Mouse (Mus musculus) stomach, embryonic 14.5 days (tissue): ENCODE results near the gene Bco1. TPM values are rescaled to one million over a fixed set of nuclear protein-coding genes. Genes with fewer than 3 reads are reported as not detected.

Experiments used
- ATAC-seq: fragments of 200-750 bp; cut with Nextera tagmentation; 2 replicates; pipeline ENCODE4 v1.8.0; 2017; ENCODE audit warnings: low read depth, moderate TSS enrichment; ENCODE audit not compliant: insufficient number of reproducible peaks, insufficient read depth, low FRiP score
- H3K27ac ChIP-seq: fragments of 300-500 bp; sonication (generic); 2 replicates; pipeline ENCODE4 v1.5.1; 2014; ENCODE audit warnings: mild to moderate bottlenecking, low read length, moderate library complexity, mixed read lengths
- H3K27me3 ChIP-seq: fragments of 300-500 bp; sonication (generic); 2 replicates; pipeline ENCODE4 v1.6.1; 2014; ENCODE audit warnings: low read length, control low read depth, mixed read lengths; ENCODE audit not compliant: control insufficient read depth, insufficient read depth
- H3K36me3 ChIP-seq: fragments of 300-500 bp; sonication (generic); 2 replicates; pipeline ENCODE4 v1.6.1; 2014; ENCODE audit warnings: mild to moderate bottlenecking, control low read depth, low read length, moderate library complexity, mixed read lengths; ENCODE audit not compliant: control insufficient read depth, insufficient read depth
- H3K4me1 ChIP-seq: fragments of 300-500 bp; sonication (generic); 2 replicates; pipeline ENCODE4 v1.6.1; 2014; ENCODE audit warnings: low read length, control low read depth, mixed read lengths; ENCODE audit not compliant: control insufficient read depth, insufficient read depth
- H3K4me2 ChIP-seq: fragments of 300-500 bp; sonication (generic); replicated peaks from 2 replicates; pipeline ENCODE4 v1.6.1; 2014; ENCODE audit warnings: low read depth, low read length, control low read depth
- H3K4me3 ChIP-seq: fragments of 300-500 bp; sonication (generic); 2 replicates; pipeline ENCODE4 v1.5.1; 2014; ENCODE audit warnings: low read depth, low read length, control low read depth
- H3K9ac ChIP-seq: fragments of 300-500 bp; sonication (generic); replicated peaks from 2 replicates; pipeline ENCODE4 v1.6.1; 2014; ENCODE audit warnings: low read depth, mild to moderate bottlenecking, control low read depth, low read length, moderate library complexity, mixed read lengths
- H3K9me3 ChIP-seq: fragments of 300-500 bp; sonication (generic); 2 replicates; pipeline ENCODE4 v1.6.1; 2016; ENCODE audit warnings: low read depth, low read length, control low read depth; ENCODE audit not compliant: control insufficient read depth
- WGBS: fragments of 180-500 bp; shearing (Covaris S2); extraction: QIAGEN DNeasy Blood & Tissue Kit; methylation state at CpG from one replicate; pipeline ENCODE4 v1.1.7; 2014; 5-methylcytosine and 5-hydroxymethylcytosine counted together
- polyA plus RNA-seq: library from polyadenylated mRNA; unstranded; fragments of >200 nt; fragmentation: Nextera tagmentation; extraction: Ambion mirVana; gene quantifications from 2 replicates; pipeline ENCODE4 v1.2.1, GENCODE M21; 2014

Gene Bco1
- polyA plus RNA-seq = 0.38 and 0.82 TPM in 2 replicates

GRCm38 (mm10) chr8:117095647-117096046 lies at the start of gene Bco1:
TSS of gene Bco1 (plus strand) at chr8:117095854.
- Histone ChIP-seq H3K4me3 (no peak within 1 kb of the TSS), H3K9ac (no peak within 1 kb of the TSS), H3K36me3 (no peaks in the 10 kb centered on the region), H3K4me1 (peaks cover 8% of the 10 kb centered on the region), H3K4me2 (no peak within 1 kb of the TSS), H3K9me3 (no peaks in the 10 kb centered on the region), H3K27me3 (no peaks in the 10 kb centered on the region), H3K27ac (no peak within 1 kb of the TSS)
- 48% methylated on average over 12 of the region's 12 CpGs for WGBS
- no peak for ATAC-seq

- H3K4me3 ChIP-seq = no peak overlapping the region
- no peaks in the 10 kb centered on the region for H3K4me1 ChIP-seq
- no peaks in the 10 kb centered on the region for H3K27me3 ChIP-seq
- H3K27ac ChIP-seq = no peak overlapping the region
- WGBS = 61% methylated on average over 7 of the region's 7 CpGs
- H3K9ac ChIP-seq = no peak overlapping the region
- no peaks in the 10 kb centered on the region for H3K9me3 ChIP-seq
- H3K4me2 ChIP-seq = no peak overlapping the region
- no peaks in the 10 kb centered on the region for H3K36me3 ChIP-seq
- no peak for ATAC-seq
These were observed 46.2 kb upstream of the Bco1 start for GRCm38 (mm10) chr8:117049444-117049843.

GRCm38 (mm10) chr8:117050763-117051162 lies 44.9 kb upstream of the Bco1 start:
- WGBS = 83% methylated on average over 9 of the region's 9 CpGs

GRCm38 (mm10) chr8:117051316-117051715 lies 44.3 kb upstream of the Bco1 start:
- Histone ChIP-seq H3K27me3 (no peaks in the 10 kb centered on the region), H3K9ac (no peak overlapping the region), H3K4me2 (no peak overlapping the region), H3K4me3 (no peak overlapping the region), H3K36me3 (no peaks in the 10 kb centered on the region), H3K27ac (no peak overlapping the region), H3K4me1 (no peaks in the 10 kb centered on the region), H3K9me3 (no peaks in the 10 kb centered on the region)
- ATAC-seq = no peak
- WGBS = 50% methylated on average over 9 of the region's 9 CpGs

More at GRCm38 (mm10) chr8:117050763-117051162, 44.9 kb upstream of the Bco1 start:
- Histone ChIP-seq H3K9ac (no peak overlapping the region), H3K27ac (no peak overlapping the region), H3K4me2 (no peak overlapping the region), H3K4me3 (no peak overlapping the region), H3K4me1 (no peaks in the 10 kb centered on the region), H3K9me3 (no peaks in the 10 kb centered on the region), H3K27me3 (no peaks in the 10 kb centered on the region), H3K36me3 (no peaks in the 10 kb centered on the region)
- no peak for ATAC-seq

GRCm38 (mm10) chr8:117053135-117054079 lies 42.2 kb upstream of the Bco1 start:
- WGBS = 64% methylated on average over 12 of the region's 12 CpGs
- ATAC-seq = no peak

GRCm38 (mm10) chr8:117054146-117054545 lies 41.5 kb upstream of the Bco1 start:
- H3K9ac ChIP-seq = no peak overlapping the region
- no peaks in the 10 kb centered on the region for H3K27me3 ChIP-seq
- no peaks in the 10 kb centered on the region for H3K4me1 ChIP-seq
- H3K9me3 ChIP-seq = no peaks in the 10 kb centered on the region
- 89% methylated on average over 3 of the region's 3 CpGs for WGBS
- H3K36me3 ChIP-seq = no peaks in the 10 kb centered on the region
- no peak overlapping the region for H3K4me2 ChIP-seq
- no peak for ATAC-seq
- no peak overlapping the region for H3K27ac ChIP-seq
- no peak overlapping the region for H3K4me3 ChIP-seq

More at GRCm38 (mm10) chr8:117053135-117054079, 42.2 kb upstream of the Bco1 start:
- Histone ChIP-seq H3K27me3 (no peaks in the 10 kb centered on the region), H3K9me3 (no peaks in the 10 kb centered on the region), H3K4me1 (no peaks in the 10 kb centered on the region), H3K36me3 (no peaks in the 10 kb centered on the region), H3K4me3 (no peak overlapping the region), H3K27ac (no peak overlapping the region), H3K4me2 (no peak overlapping the region), H3K9ac (no peak overlapping the region)

GRCm38 (mm10) chr8:117055097-117055496 lies 40.6 kb upstream of the Bco1 start:
- Histone ChIP-seq H3K4me2 (no peak overlapping the region), H3K4me1 (no peaks in the 10 kb centered on the region), H3K36me3 (no peaks in the 10 kb centered on the region), H3K9me3 (no peaks in the 10 kb centered on the region), H3K27ac (no peak overlapping the region), H3K4me3 (no peak overlapping the region), H3K27me3 (no peaks in the 10 kb centered on the region), H3K9ac (no peak overlapping the region)
- no peak for ATAC-seq
- WGBS = 57% methylated on average over 6 of the region's 6 CpGs

- ATAC-seq = no peak
- no peak overlapping the region for H3K4me3 ChIP-seq
- H3K27me3 ChIP-seq = no peaks in the 10 kb centered on the region
- no peaks in the 10 kb centered on the region for H3K4me1 ChIP-seq
- no peaks in the 10 kb centered on the region; the same call in 1 of the 2 replicates for H3K9me3 ChIP-seq
- H3K4me2 ChIP-seq = no peak overlapping the region
- no peaks in the 10 kb centered on the region for H3K36me3 ChIP-seq
- H3K27ac ChIP-seq = no peak overlapping the region
- no peak overlapping the region for H3K9ac ChIP-seq
- 58% methylated on average over 7 of the region's 7 CpGs for WGBS
These were observed 36.6 kb upstream of the Bco1 start for GRCm38 (mm10) chr8:117059021-117059420.
